Mouse (Mus musculus): ENCODE measurements around the gene Itga3. TPM values are rescaled to one million over a fixed set of nuclear protein-coding genes. Genes with fewer than 3 reads are reported as not detected.

Itga3 gene
- polyA plus RNA-seq, 1 experiment: 49.4 TPM

- no peak for DNase-seq
- TF ChIP-seq POLR2A (IDR thresholded peaks at IDR 0.05; ENCODE audit: borderline replicate concordance, insufficient read depth, low read length): no peak
- TF ChIP-seq CTCF (IDR thresholded peaks at IDR 0.05; ENCODE audit: borderline replicate concordance, insufficient read depth, low read depth, low read length): no peak
- Histone ChIP-seq H3K27ac (ENCODE audit: insufficient read depth, low read length) (no peak overlapping the region; the same call in 1 of the 2 replicates), H3K4me3 (replicated peaks; ENCODE audit: insufficient read depth, low read depth, low read length) (no peak overlapping the region), H3K27me3 (ENCODE audit: control insufficient read depth, insufficient read depth, low read length) (no peaks in the 10 kb centered on the region), H3K4me1 (ENCODE audit: control insufficient read depth, insufficient read depth, low read length) (peaks cover 34% of the 10 kb centered on the region)
- 74% methylated on average over 4 of the region's 4 CpGs for WGBS
These were observed 2.8 kb downstream of the Itga3 start for GRCm38 (mm10) chr11:95073835-95074234.

DNA sequence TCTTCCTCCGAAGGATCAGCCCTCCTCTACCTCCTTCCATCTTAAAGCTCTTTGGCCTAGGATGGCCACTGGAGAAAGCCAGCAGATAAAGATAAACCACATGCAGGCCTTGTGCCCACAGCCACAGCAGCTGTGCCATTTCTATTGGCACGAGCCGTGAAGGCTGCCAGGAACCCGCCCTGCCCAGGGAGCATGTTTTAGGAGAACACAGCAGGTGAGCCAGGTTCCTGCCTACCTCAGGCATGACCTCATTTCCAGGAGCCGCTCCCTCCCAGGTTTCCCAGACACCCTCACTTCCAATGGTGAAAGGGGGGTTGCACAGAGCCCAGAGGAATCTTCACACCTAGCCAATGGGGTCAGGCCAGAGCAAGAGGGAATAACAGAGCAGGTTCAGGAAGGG, 3.8 kb downstream of the Itga3 start:
- Histone ChIP-seq H3K27ac (ENCODE audit: insufficient read depth, low read length) (peak overlapping the region; percentile 49), H3K4me1 (ENCODE audit: control insufficient read depth, insufficient read depth, low read length) (peaks cover 34% of the 10 kb centered on the region), H3K27me3 (ENCODE audit: control insufficient read depth, insufficient read depth, low read length) (no peaks in the 10 kb centered on the region), H3K4me3 (replicated peaks; ENCODE audit: insufficient read depth, low read depth, low read length) (peak overlapping the region; percentile 23)
- WGBS: 10% methylated on average over 5 of the region's 5 CpGs
- TF ChIP-seq POLR2A (IDR thresholded peaks at IDR 0.05; ENCODE audit: borderline replicate concordance, insufficient read depth, low read length): no peak
- TF ChIP-seq CTCF (IDR thresholded peaks at IDR 0.05; ENCODE audit: borderline replicate concordance, insufficient read depth, low read depth, low read length): no peak
- DNase-seq: peak; percentile 84 to 89

DNA sequence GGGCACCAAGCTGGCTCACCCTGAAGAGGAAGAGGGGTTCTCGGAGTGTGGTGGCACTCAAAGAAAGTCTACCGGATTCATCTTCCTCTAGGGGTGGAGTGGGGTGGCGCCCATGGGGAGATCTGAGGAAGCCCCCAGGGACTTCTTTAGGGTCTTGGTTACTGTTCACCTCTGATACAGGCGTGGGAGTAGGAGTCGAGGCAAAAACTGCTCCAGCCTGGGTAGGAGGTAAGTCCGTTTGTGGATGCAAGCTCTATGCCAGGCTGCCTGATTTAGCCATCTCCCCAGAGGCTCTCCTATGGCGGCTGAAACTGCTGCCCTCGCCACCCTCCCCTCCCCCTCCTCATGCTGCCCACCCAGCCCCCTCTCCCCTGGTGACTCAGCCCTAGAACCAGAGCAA, 4.5 kb downstream of the Itga3 start:
- peaks cover 31% of the 10 kb centered on the region for H3K4me1 ChIP-seq (ENCODE audit: control insufficient read depth, insufficient read depth, low read length)
- no peaks in the 10 kb centered on the region for H3K27me3 ChIP-seq (ENCODE audit: control insufficient read depth, insufficient read depth, low read length)
- DNase-seq: peak in 1 of 2 experiments; percentile 33
- peak overlapping the region; percentile 32; the same call in 1 of the 2 replicates for H3K27ac ChIP-seq (ENCODE audit: insufficient read depth, low read length)
- peak overlapping the region; percentile 23 for H3K4me3 ChIP-seq (replicated peaks; ENCODE audit: insufficient read depth, low read depth, low read length)
- TF ChIP-seq POLR2A (IDR thresholded peaks at IDR 0.05; ENCODE audit: borderline replicate concordance, insufficient read depth, low read length) (no peak), CTCF (IDR thresholded peaks at IDR 0.05; ENCODE audit: borderline replicate concordance, insufficient read depth, low read depth, low read length) (no peak)
- 51% methylated on average over 8 of the region's 8 CpGs for WGBS

GRCm38 (mm10) chr11:95071266-95071665, 5.3 kb downstream of the Itga3 start:
- Histone ChIP-seq H3K27ac (ENCODE audit: insufficient read depth, low read length) (no peak overlapping the region), H3K4me3 (replicated peaks; ENCODE audit: insufficient read depth, low read depth, low read length) (no peak overlapping the region), H3K27me3 (ENCODE audit: control insufficient read depth, insufficient read depth, low read length) (no peaks in the 10 kb centered on the region), H3K4me1 (ENCODE audit: control insufficient read depth, insufficient read depth, low read length) (peaks cover 31% of the 10 kb centered on the region)
- DNase-seq: no peak
- 22% methylated on average over 7 of the region's 7 CpGs for WGBS
- TF ChIP-seq POLR2A (IDR thresholded peaks at IDR 0.05; ENCODE audit: borderline replicate concordance, insufficient read depth, low read length) (no peak), CTCF (IDR thresholded peaks at IDR 0.05; ENCODE audit: borderline replicate concordance, insufficient read depth, low read depth, low read length) (no peak)

DNA sequence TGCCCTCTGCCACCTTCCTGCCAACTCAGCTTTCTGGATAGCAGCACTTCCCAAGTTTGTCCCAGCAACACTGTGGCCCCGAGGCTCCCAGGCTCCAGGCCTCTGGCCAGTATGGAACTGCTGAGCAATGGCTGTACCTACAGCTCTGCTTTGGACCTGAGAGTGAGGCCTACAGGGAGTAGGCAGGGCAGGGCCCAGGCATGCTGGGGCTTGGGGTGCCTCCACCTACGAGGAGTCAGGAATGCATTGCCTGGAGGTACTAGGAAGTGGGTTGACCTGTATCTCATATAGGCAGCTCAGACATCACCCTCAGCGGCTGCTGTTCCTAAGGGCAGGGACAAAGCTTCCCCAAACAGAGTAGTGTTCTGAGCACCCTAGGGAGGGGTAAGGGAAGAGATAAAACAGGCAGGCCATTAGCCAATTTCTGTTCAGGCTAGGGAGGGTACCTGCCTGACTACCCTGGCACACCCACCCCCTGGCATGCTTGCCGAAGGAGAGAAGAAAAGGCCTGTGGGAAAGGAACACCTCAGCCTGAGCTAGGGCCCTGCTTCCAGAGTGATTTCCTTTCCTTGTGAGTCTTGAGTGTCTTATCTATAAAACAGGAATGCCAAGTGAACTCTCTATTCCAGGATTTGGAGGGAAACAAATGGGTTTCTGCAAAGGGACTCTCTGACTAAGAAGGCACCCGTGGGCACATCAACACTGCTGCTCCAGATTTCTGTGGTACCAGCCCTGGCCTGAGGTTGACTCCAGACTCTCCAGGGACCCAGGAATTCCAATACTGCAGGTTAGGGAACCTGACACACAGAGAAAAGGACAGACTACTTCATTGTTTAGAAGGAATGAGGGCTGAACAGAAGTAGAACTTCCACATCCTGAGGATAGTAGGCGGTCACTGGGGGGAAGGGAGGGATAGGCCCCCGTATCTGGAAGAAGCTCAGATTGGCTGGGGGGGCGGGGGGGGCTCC, 6.2 kb downstream of the Itga3 start:
- TF ChIP-seq POLR2A (IDR thresholded peaks at IDR 0.05; ENCODE audit: borderline replicate concordance, insufficient read depth, low read length): no peak
- no peak overlapping the region for H3K4me3 ChIP-seq (replicated peaks; ENCODE audit: insufficient read depth, low read depth, low read length)
- no peak for DNase-seq
- H3K4me1 ChIP-seq (ENCODE audit: control insufficient read depth, insufficient read depth, low read length): peaks cover 31% of the 10 kb centered on the region
- H3K27me3 ChIP-seq (ENCODE audit: control insufficient read depth, insufficient read depth, low read length): no peaks in the 10 kb centered on the region
- H3K27ac ChIP-seq (ENCODE audit: insufficient read depth, low read length): no peak overlapping the region
- WGBS: 67% methylated on average over 8 of the region's 8 CpGs

GRCm38 (mm10) chr11:95069226-95069957, 7.2 kb downstream of the Itga3 start:
- H3K27me3 ChIP-seq (ENCODE audit: control insufficient read depth, insufficient read depth, low read length): no peaks in the 10 kb centered on the region
- peaks cover 31% of the 10 kb centered on the region for H3K4me1 ChIP-seq (ENCODE audit: control insufficient read depth, insufficient read depth, low read length)
- no peak for TF ChIP-seq POLR2A (IDR thresholded peaks at IDR 0.05; ENCODE audit: borderline replicate concordance, insufficient read depth, low read length)
- no peak for TF ChIP-seq CTCF (IDR thresholded peaks at IDR 0.05; ENCODE audit: borderline replicate concordance, insufficient read depth, low read depth, low read length)
- H3K4me3 ChIP-seq (replicated peaks; ENCODE audit: insufficient read depth, low read depth, low read length): no peak overlapping the region
- no peak overlapping the region for H3K27ac ChIP-seq (ENCODE audit: insufficient read depth, low read length)
- WGBS: 91% methylated on average over 10 of the region's 10 CpGs
- no peak for DNase-seq

GRCm38 (mm10) chr11:95056768-95057501, 19.7 kb downstream of the Itga3 start:
- H3K27ac ChIP-seq (ENCODE audit: insufficient read depth, low read length): no peak overlapping the region
- H3K4me3 ChIP-seq (replicated peaks; ENCODE audit: insufficient read depth, low read depth, low read length): no peak overlapping the region
- 41% methylated on average over 19 of the region's 19 CpGs for WGBS
- no peak for TF ChIP-seq CTCF (IDR thresholded peaks at IDR 0.05; ENCODE audit: borderline replicate concordance, insufficient read depth, low read depth, low read length)
- no peak for TF ChIP-seq POLR2A (IDR thresholded peaks at IDR 0.05; ENCODE audit: borderline replicate concordance, insufficient read depth, low read length)
- H3K27me3 ChIP-seq (ENCODE audit: control insufficient read depth, insufficient read depth, low read length): no peaks in the 10 kb centered on the region
- DNase-seq: peak in 1 of 2 experiments; percentile 15
- H3K4me1 ChIP-seq (ENCODE audit: control insufficient read depth, insufficient read depth, low read length): no peaks in the 10 kb centered on the region

Data from cerebellum, adult 2 months (tissue).